Mouse (Mus musculus) frontal cortex, postnatal 10 days (tissue): ENCODE data around the gene Slc8a1.

ENCODE experiments used
- DNase-seq, 2 experiments: peaks; one replicate each; pipeline ENCODE4 v3.0.0; 2022; ENCODE audit warnings: low spot score in 2 of 2, mixed read lengths in 1 of 2

Slc8a1 gene

GRCm38 (mm10) chr17:81669816-81670691 is 68.1 kb downstream of the Slc8a1 start:
- peak; percentile 53 to 71 for DNase-seq

GRCm38 (mm10) chr17:81669062-81669815 is 68.9 kb downstream of the Slc8a1 start:
- DNase-seq = peak; percentile 50 to 54

GRCm38 (mm10) chr17:81668466-81668865 is 69.7 kb downstream of the Slc8a1 start:
- DNase-seq = no peak

- DNase-seq = no peak
These were observed 70.2 kb downstream of the Slc8a1 start for GRCm38 (mm10) chr17:81667935-81668334.

- no peak for DNase-seq
These were observed 71.6 kb downstream of the Slc8a1 start for GRCm38 (mm10) chr17:81666551-81666950.

- no peak for DNase-seq
These were observed 73.3 kb downstream of the Slc8a1 start for GRCm38 (mm10) chr17:81664916-81665315.

GRCm38 (mm10) chr17:81657828-81658227 is 80.3 kb downstream of the Slc8a1 start:
- DNase-seq = no peak

- no peak for DNase-seq
These were observed 83.6 kb downstream of the Slc8a1 start for GRCm38 (mm10) chr17:81654548-81654947.

GRCm38 (mm10) chr17:81652958-81653357 is 85.2 kb downstream of the Slc8a1 start:
- DNase-seq = no peak

GRCm38 (mm10) chr17:81636822-81637221 is 101.4 kb downstream of the Slc8a1 start:
- no peak for DNase-seq

- DNase-seq = no peak
These were observed 107.7 kb downstream of the Slc8a1 start for GRCm38 (mm10) chr17:81630471-81630870.

- no peak for DNase-seq
These were observed 117.0 kb downstream of the Slc8a1 start for GRCm38 (mm10) chr17:81621188-81621644.

GRCm38 (mm10) chr17:81618461-81618860 is 119.7 kb downstream of the Slc8a1 start:
- no peak for DNase-seq

- no peak for DNase-seq
These were observed 121.9 kb downstream of the Slc8a1 start for GRCm38 (mm10) chr17:81616326-81616725.

GRCm38 (mm10) chr17:81615391-81615790 is 122.8 kb downstream of the Slc8a1 start:
- DNase-seq = no peak

GRCm38 (mm10) chr17:81607515-81607914 is 130.7 kb downstream of the Slc8a1 start:
- DNase-seq = no peak

GRCm38 (mm10) chr17:81606084-81606483 is 132.1 kb downstream of the Slc8a1 start:
- no peak for DNase-seq

- DNase-seq = no peak
These were observed 132.9 kb downstream of the Slc8a1 start for GRCm38 (mm10) chr17:81605219-81605660.

- DNase-seq = no peak
These were observed 139.1 kb downstream of the Slc8a1 start for GRCm38 (mm10) chr17:81599072-81599471.

GRCm38 (mm10) chr17:81589791-81590190 is 148.4 kb downstream of the Slc8a1 start:
- DNase-seq = no peak

GRCm38 (mm10) chr17:81586759-81587158 is 151.4 kb downstream of the Slc8a1 start:
- no peak for DNase-seq

- no peak for DNase-seq
These were observed 158.3 kb downstream of the Slc8a1 start for GRCm38 (mm10) chr17:81579728-81580425.
